Mouse (Mus musculus): ENCODE results near the gene Plac1. TPM values are rescaled to one million over a fixed set of nuclear protein-coding genes. Genes with fewer than 3 reads are reported as not detected.

The Plac1 gene
- polyA plus RNA-seq, 1 experiment: not detected

DNA sequence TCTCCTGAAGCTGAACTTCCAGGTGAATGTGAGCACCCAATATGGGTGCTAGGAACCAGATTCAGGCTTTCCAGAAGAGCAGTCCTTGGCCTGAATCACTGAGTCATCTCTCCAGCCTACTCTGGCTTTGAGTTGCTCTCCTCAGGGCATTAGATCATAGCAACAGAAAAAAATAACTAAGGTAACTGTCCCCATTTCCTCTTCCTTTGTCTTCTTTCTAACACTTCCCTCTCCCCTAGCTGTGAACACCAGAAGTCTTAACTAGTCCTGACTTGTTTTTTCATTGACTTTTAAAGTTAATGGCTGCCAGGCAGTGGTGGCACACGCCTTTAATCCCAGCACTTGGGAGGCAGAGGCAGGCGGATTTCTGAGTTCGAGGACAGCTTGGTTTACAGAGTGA is 175.5 kb downstream of the Plac1 start:
- H3K4me3 ChIP-seq (ENCODE audit: extremely low read depth, insufficient read depth, insufficient read length): no peak overlapping the region
- H3K27me3 ChIP-seq (ENCODE audit: control insufficient read depth, insufficient read depth, low read length): no peaks in the 10 kb centered on the region
- TF ChIP-seq POLR2A (IDR thresholded peaks at IDR 0.05; ENCODE audit: low read depth, low read length) (no peak), CTCF (IDR thresholded peaks at IDR 0.05; ENCODE audit: extremely low read depth, insufficient read depth, insufficient read length, insufficient replicate concordance) (no peak)
- H3K27ac ChIP-seq (ENCODE audit: insufficient read depth, low read length): no peak overlapping the region
- H3K4me1 ChIP-seq (ENCODE audit: control insufficient read depth, insufficient read depth, insufficient read length): no peaks in the 10 kb centered on the region
- DNase-seq (ENCODE audit: low read depth in 1 of 2, low spot score in 2 of 2): no peak
- H3K36me3 ChIP-seq (ENCODE audit: control insufficient read depth, insufficient read depth, low read length): no peaks in the 10 kb centered on the region
- 93% methylated on average over 3 of the region's 3 CpGs for whole genome bisulfite sequencing

DNA sequence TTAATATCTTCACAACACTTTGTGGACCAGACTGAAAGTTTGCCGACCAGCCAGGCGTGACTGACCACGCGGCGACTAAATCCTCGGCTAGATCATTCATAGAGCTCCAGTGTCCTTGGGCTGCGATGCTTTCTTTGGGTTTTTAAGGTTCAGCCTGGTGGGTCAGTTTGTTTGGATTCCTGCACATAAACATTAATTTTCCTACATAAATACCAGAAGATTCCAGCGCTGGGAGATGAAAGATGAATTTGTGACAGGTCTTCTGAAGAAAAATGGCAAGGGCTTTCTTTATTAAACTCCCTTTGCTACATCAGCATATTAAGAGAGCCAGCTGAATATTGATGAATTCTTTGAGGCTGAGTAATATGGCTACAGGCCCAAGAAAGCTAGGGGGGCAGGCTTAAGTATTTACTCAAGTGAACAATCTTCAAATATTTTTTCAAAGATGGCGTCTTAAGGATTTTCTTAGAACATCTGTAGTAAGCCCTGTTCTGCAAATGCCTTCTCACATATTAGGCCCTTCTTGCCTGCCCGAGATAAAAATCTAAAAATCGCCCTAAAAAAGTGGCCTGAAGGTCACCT is 180.4 kb downstream of the Plac1 start:
- no peak overlapping the region for H3K4me3 ChIP-seq (ENCODE audit: extremely low read depth, insufficient read depth, insufficient read length)

DNA sequence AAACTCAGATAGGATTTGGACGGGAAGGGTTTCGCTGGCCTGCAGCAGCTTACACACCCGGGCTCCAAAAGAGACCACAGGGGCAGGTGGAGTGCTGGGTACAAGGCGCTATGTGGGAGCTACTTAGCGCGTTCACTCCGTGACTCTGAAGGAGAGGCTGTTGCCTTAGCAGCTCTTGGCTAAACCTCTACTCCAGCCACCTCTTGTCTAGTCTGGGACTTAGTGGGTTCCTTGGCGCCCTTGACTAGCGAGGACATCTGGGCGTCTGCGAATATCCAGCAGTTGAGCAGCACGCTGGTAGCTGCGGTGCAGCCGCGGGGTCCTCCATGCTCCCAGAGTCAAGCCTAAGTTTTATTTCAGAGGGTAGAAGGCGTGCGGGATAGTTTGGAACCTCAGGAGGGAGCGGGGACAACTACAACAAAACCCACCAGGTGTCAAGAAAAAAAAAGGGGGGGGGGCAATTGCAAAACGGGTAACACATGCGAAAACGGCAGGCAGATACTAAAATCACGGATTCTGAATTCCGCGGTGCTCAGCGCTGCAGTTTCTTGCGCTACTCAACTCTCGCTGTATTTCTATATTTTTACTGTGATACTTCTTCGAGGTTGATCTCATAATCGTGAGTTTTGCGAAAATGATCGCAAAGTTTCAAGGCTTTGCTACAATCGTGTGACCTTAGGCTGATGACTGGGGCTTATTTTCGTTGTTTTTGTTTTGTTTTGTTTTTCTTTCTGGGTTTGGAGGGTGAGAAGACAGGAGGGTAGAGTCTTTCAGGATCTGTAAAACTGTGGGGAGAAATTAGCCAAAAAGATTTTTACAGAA is 181.2 kb downstream of the Plac1 start:
- Histone ChIP-seq H3K4me1 (ENCODE audit: control insufficient read depth, insufficient read depth, insufficient read length) (no peaks in the 10 kb centered on the region; the same call in 1 of the 2 replicates), H3K27me3 (ENCODE audit: control insufficient read depth, insufficient read depth, low read length) (0 out of 2 replicates have a peak, but pooled peaks cover 3% of the 10 kb centered on the region), H3K36me3 (ENCODE audit: control insufficient read depth, insufficient read depth, low read length) (no peaks in the 10 kb centered on the region), H3K4me3 (ENCODE audit: extremely low read depth, insufficient read depth, insufficient read length) (peak overlapping the region; percentile 48), H3K27ac (ENCODE audit: insufficient read depth, low read length) (no peak overlapping the region)
- TF ChIP-seq CTCF (IDR thresholded peaks at IDR 0.05; ENCODE audit: extremely low read depth, insufficient read depth, insufficient read length, insufficient replicate concordance) (no peak), POLR2A (IDR thresholded peaks at IDR 0.05; ENCODE audit: low read depth, low read length) (no peak)
- no peak for DNase-seq (ENCODE audit: low read depth in 1 of 2, low spot score in 2 of 2)
- WGBS: 23% methylated on average over 33 of the region's 33 CpGs

More for the DNA sequence above, 180.4 kb downstream of the Plac1 start:
- no peaks in the 10 kb centered on the region for H3K4me1 ChIP-seq (ENCODE audit: control insufficient read depth, insufficient read depth, insufficient read length)
- 44% methylated on average over 11 of the region's 11 CpGs for WGBS
- H3K27me3 ChIP-seq (ENCODE audit: control insufficient read depth, insufficient read depth, low read length): 0 out of 2 replicates have a peak, but pooled peaks cover 3% of the 10 kb centered on the region
- H3K27ac ChIP-seq (ENCODE audit: insufficient read depth, low read length): no peak overlapping the region
- DNase-seq (ENCODE audit: low read depth in 1 of 2, low spot score in 2 of 2): no peak
- TF ChIP-seq CTCF (IDR thresholded peaks at IDR 0.05; ENCODE audit: extremely low read depth, insufficient read depth, insufficient read length, insufficient replicate concordance) (no peak), POLR2A (IDR thresholded peaks at IDR 0.05; ENCODE audit: low read depth, low read length) (no peak)
- no peaks in the 10 kb centered on the region for H3K36me3 ChIP-seq (ENCODE audit: control insufficient read depth, insufficient read depth, low read length)

DNA sequence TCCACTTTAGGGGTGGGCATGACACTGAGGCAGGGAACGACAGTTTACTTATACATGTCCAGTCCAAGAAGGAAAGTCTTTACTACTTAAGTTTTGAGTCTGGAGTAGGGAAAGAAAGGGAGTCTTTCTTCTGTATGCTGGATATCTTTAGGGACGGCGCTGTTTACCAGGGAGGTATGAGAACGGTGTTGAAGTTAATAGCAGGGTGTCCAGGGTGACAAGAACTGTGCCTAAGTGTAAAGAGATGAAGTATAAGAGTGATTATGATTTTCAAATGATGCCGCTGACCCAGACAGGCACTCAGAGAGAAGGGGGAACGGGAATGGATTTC is 182.2 kb downstream of the Plac1 start:
- 44% methylated on average over 6 of the region's 6 CpGs for WGBS

DNA sequence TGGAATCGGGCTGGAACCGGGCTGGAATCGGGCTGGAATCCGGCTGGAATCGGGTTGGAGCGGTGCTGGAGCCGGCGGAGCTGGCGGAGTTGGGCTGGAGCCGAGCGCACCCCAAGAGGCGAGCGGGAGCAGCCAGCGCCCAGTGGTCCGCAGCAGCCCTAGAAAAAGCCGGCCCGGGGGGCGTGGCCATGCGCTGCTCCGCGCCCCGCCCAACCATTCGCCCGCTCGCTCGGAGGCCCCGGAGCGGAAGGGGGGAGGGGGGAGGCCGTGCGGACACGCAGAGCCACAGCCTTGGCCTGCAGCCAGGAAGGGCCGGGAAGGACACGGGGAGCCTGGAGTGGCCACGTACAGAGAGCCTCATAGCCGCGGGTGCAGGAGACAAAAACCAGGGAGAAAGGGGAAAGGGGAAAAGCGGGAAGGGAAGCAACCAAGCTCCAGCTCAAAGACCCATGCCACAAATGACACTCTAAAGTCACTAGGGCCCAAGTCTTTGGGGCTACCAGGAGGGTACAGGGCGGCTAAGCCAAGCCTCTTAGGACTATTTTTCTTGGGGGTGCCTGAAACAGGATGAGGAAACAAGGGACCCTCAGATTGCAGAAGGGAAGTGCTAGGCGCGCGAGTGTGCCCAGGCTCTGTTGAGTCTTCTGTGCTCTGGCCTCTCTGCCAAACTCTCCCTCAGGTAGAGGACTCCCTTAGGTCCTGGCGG is 182.7 kb downstream of the Plac1 start:
- H3K27ac ChIP-seq (ENCODE audit: insufficient read depth, low read length): peak overlapping the region; percentile 62
- H3K36me3 ChIP-seq (ENCODE audit: control insufficient read depth, insufficient read depth, low read length): no peaks in the 10 kb centered on the region
- peak overlapping the region; percentile 76 for H3K4me3 ChIP-seq (ENCODE audit: extremely low read depth, insufficient read depth, insufficient read length)
- peak; percentile 18 to 72 for DNase-seq (ENCODE audit: low read depth in 1 of 2, low spot score in 2 of 2)
- TF ChIP-seq CTCF (IDR thresholded peaks at IDR 0.05; ENCODE audit: extremely low read depth, insufficient read depth, insufficient read length, insufficient replicate concordance) (no peak), POLR2A (IDR thresholded peaks at IDR 0.05; ENCODE audit: low read depth, low read length) (no peak)
- 0 out of 2 replicates have a peak, but pooled peaks cover 3% of the 10 kb centered on the region for H3K27me3 ChIP-seq (ENCODE audit: control insufficient read depth, insufficient read depth, low read length)
- no peaks in the 10 kb centered on the region; the same call in 1 of the 2 replicates for H3K4me1 ChIP-seq (ENCODE audit: control insufficient read depth, insufficient read depth, insufficient read length)
- 22% methylated on average over 41 of the region's 42 CpGs for WGBS

More for the DNA sequence above, 182.2 kb downstream of the Plac1 start:
- DNase-seq (ENCODE audit: low read depth in 1 of 2, low spot score in 2 of 2): no peak
- H3K36me3 ChIP-seq (ENCODE audit: control insufficient read depth, insufficient read depth, low read length): no peaks in the 10 kb centered on the region
- no peaks in the 10 kb centered on the region; the same call in 1 of the 2 replicates for H3K4me1 ChIP-seq (ENCODE audit: control insufficient read depth, insufficient read depth, insufficient read length)
- H3K4me3 ChIP-seq (ENCODE audit: extremely low read depth, insufficient read depth, insufficient read length): peak overlapping the region; percentile 76; the same call in 1 of the 2 replicates
- 0 out of 2 replicates have a peak, but pooled peaks cover 3% of the 10 kb centered on the region for H3K27me3 ChIP-seq (ENCODE audit: control insufficient read depth, insufficient read depth, low read length)
- TF ChIP-seq CTCF (IDR thresholded peaks at IDR 0.05; ENCODE audit: extremely low read depth, insufficient read depth, insufficient read length, insufficient replicate concordance): no peak
- TF ChIP-seq POLR2A (IDR thresholded peaks at IDR 0.05; ENCODE audit: low read depth, low read length): no peak
- no peak overlapping the region for H3K27ac ChIP-seq (ENCODE audit: insufficient read depth, low read length)

DNA sequence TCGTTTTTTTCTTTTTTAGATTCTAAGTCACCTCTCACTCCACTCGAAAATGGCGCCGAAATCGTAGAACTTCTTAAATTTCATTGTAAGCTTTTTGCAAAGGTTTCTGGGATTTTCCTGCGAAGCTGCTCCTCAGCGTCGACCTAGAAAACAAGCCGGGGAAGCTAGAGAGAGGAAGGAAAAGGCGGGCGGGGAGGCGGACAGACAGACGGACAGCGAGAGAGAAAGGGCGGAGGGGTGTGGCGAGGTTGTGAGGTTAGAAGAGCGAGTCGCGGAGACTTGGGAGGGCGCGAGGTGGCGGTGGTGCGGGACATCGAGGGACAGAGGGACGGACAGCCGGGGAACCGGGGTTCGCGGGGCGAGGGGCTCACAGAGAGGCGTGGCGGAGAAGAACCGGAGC is 183.3 kb downstream of the Plac1 start:
- peak overlapping the region; percentile 62 for H3K27ac ChIP-seq (ENCODE audit: insufficient read depth, low read length)
- peak in 1 of 2 experiments; percentile 22 for DNase-seq (ENCODE audit: low read depth in 1 of 2, low spot score in 2 of 2)

More for the DNA sequence above, 183.3 kb downstream of the Plac1 start:
- 27% methylated on average over 33 of the region's 33 CpGs for WGBS
- TF ChIP-seq POLR2A (IDR thresholded peaks at IDR 0.05; ENCODE audit: low read depth, low read length) (no peak), CTCF (IDR thresholded peaks at IDR 0.05; ENCODE audit: extremely low read depth, insufficient read depth, insufficient read length, insufficient replicate concordance) (no peak)
- 0 out of 2 replicates have a peak, but pooled peaks cover 3% of the 10 kb centered on the region for H3K27me3 ChIP-seq (ENCODE audit: control insufficient read depth, insufficient read depth, low read length)
- peak overlapping the region; percentile 76 for H3K4me3 ChIP-seq (ENCODE audit: extremely low read depth, insufficient read depth, insufficient read length)
- H3K4me1 ChIP-seq (ENCODE audit: control insufficient read depth, insufficient read depth, insufficient read length): no peaks in the 10 kb centered on the region; the same call in 1 of the 2 replicates
- H3K36me3 ChIP-seq (ENCODE audit: control insufficient read depth, insufficient read depth, low read length): no peaks in the 10 kb centered on the region

Data from spleen, adult 2 months (tissue).